Mouse (Mus musculus) myocyte (in vitro differentiated cells): ENCODE data around the gene Gm37240. TPM values are rescaled to one million over a fixed set of nuclear protein-coding genes. Genes with fewer than 3 reads are reported as not detected.

Experiments used
- H3K27me3 ChIP-seq: one replicate; pipeline ENCODE4 v1.6.1; 2011; ENCODE audit not compliant: control insufficient read depth, insufficient read depth, insufficient read length
- H3K36me3 ChIP-seq: one replicate; pipeline ENCODE4 v1.6.1; 2011; ENCODE audit not compliant: control insufficient read depth, insufficient read depth
- H3K4me2 ChIP-seq: one replicate; pipeline ENCODE4 v1.6.1; 2011; ENCODE audit warnings: low read depth, control low read depth
- H3K4me3 ChIP-seq: one replicate; pipeline ENCODE4 v1.5.1; 2011; ENCODE audit warnings: mild to moderate bottlenecking, control low read depth, moderate library complexity
- H3K79me2 ChIP-seq: one replicate; pipeline ENCODE4 v1.6.1; 2011; ENCODE audit not compliant: control insufficient read depth, insufficient read depth
- H3ac ChIP-seq: one replicate; pipeline ENCODE4 v1.6.1; 2011; ENCODE audit not compliant: control insufficient read depth, insufficient read length
- CEBPB ChIP-seq: IDR thresholded peaks from 2 replicates; pipeline ENCODE4 v1.6.1; 2011; ENCODE audit warnings: mild to moderate bottlenecking, moderate library complexity; ENCODE audit not compliant: poor library complexity, insufficient read depth, severe bottlenecking
- E2F4 ChIP-seq: IDR thresholded peaks from one replicate; pipeline ENCODE4 v1.6.1; 2011; ENCODE audit warnings: mild to moderate bottlenecking, control low read depth, moderate library complexity; ENCODE audit not compliant: insufficient read depth
- MAX ChIP-seq: IDR thresholded peaks from one replicate; pipeline ENCODE4 v1.6.1; 2011; ENCODE audit warnings: low read depth, mild to moderate bottlenecking, control low read depth
- MYOD1 ChIP-seq, 3 experiments: IDR thresholded peaks; one replicate each; pipeline ENCODE4 v1.6.1; 2011; ENCODE audit warnings: control low read depth in 2 of 3, low read depth in 2 of 3, mild to moderate bottlenecking in 2 of 3, moderate library complexity in 1 of 3; ENCODE audit not compliant: insufficient read length in 2 of 3, control insufficient read depth in 1 of 3
- MYOG ChIP-seq, 3 experiments: IDR thresholded peaks; one replicate each; pipeline ENCODE4 v1.6.1; 2011; ENCODE audit warnings: control low read depth in 2 of 3, low read depth in 2 of 3, mild to moderate bottlenecking in 2 of 3; ENCODE audit not compliant: insufficient read length in 2 of 3, control insufficient read depth in 1 of 3, insufficient read depth in 1 of 3
- POLR2A ChIP-seq: IDR thresholded peaks from one replicate; pipeline ENCODE4 v1.6.1; 2011; ENCODE audit warnings: low read depth, mild to moderate bottlenecking, control low read depth, moderate library complexity; ENCODE audit not compliant: insufficient read length
- POLR2AphosphoS2 ChIP-seq: IDR thresholded peaks from one replicate; pipeline ENCODE4 v1.6.1; 2011; ENCODE audit warnings: low read depth, control low read depth; ENCODE audit not compliant: insufficient read length
- REST ChIP-seq: IDR thresholded peaks from one replicate; pipeline ENCODE4 v1.6.1; 2011; ENCODE audit warnings: mild to moderate bottlenecking, control low read depth, moderate library complexity; ENCODE audit not compliant: insufficient read depth, insufficient read length
- SRF ChIP-seq: IDR thresholded peaks from one replicate; pipeline ENCODE4 v1.6.1; 2011; ENCODE audit warnings: low read depth; ENCODE audit not compliant: control insufficient read depth, insufficient read length
- TCF12 ChIP-seq: IDR thresholded peaks from one replicate; pipeline ENCODE4 v1.6.1; 2011; ENCODE audit warnings: mild to moderate bottlenecking, control low read depth; ENCODE audit not compliant: poor library complexity, insufficient read depth, severe bottlenecking
- TCF3 ChIP-seq: IDR thresholded peaks from one replicate; pipeline ENCODE4 v1.6.1; 2011; ENCODE audit warnings: low read depth, control low read depth; ENCODE audit not compliant: insufficient read length
- USF1 ChIP-seq: IDR thresholded peaks from one replicate; pipeline ENCODE4 v1.6.1; 2011; ENCODE audit warnings: low read depth, mild to moderate bottlenecking, control low read depth, moderate library complexity
- polyA plus RNA-seq: library from polyadenylated mRNA; unstranded; fragments of >200 nt; fragmentation: generic; extraction: Trizol; gene quantifications from one replicate; pipeline ENCODE4 v1.2.1, GENCODE M21; 2012; ENCODE audit warnings: missing spikeins

The Gm37240 gene
- polyA plus RNA-seq, 1 experiment, result 8.7 TPM

- peak overlapping the region; percentile 52 for H3K4me2 ChIP-seq
- no peaks in the 10 kb centered on the region for H3K36me3 ChIP-seq
- H3K27me3 ChIP-seq, result no peaks in the 10 kb centered on the region
- H3K79me2 ChIP-seq, result no peaks in the 10 kb centered on the region
- no peak overlapping the region for H3ac ChIP-seq
- H3K4me3 ChIP-seq, result no peak overlapping the region
- TF ChIP-seq MYOD1 (IDR thresholded peaks at IDR 0.05; ENCODE audit: control insufficient read depth in 1 of 3, insufficient read length in 2 of 3, low read depth in 2 of 3), result no peak
- TF ChIP-seq POLR2A, result no peak
- no peak for TF ChIP-seq TCF3
- no peak for TF ChIP-seq USF1
- no peak for TF ChIP-seq TCF12
These were observed 592.1 kb downstream of the Gm37240 start for GRCm38 (mm10) chr3:85295229-85295628.

GRCm38 (mm10) chr3:85287627-85288026 lies 599.7 kb downstream of the Gm37240 start:
- Histone ChIP-seq H3K79me2 (no peaks in the 10 kb centered on the region), H3K4me3 (no peak overlapping the region), H3ac (no peak overlapping the region), H3K36me3 (no peaks in the 10 kb centered on the region), H3K4me2 (no peak overlapping the region), H3K27me3 (no peaks in the 10 kb centered on the region)
- TF ChIP-seq TCF3, result no peak
- no peak for TF ChIP-seq MYOG (IDR thresholded peaks at IDR 0.05; ENCODE audit: control insufficient read depth in 1 of 3, insufficient read depth in 1 of 3, insufficient read length in 2 of 3, low read depth in 2 of 3)
- no peak for TF ChIP-seq POLR2A
- no peak for TF ChIP-seq E2F4

GRCm38 (mm10) chr3:85284483-85284882 lies 602.8 kb downstream of the Gm37240 start:
- Histone ChIP-seq H3K36me3 (no peaks in the 10 kb centered on the region), H3K79me2 (no peaks in the 10 kb centered on the region), H3K4me2 (no peak overlapping the region), H3K27me3 (no peaks in the 10 kb centered on the region), H3K4me3 (no peak overlapping the region), H3ac (no peak overlapping the region)
- TF ChIP-seq E2F4 (no peak), MYOG (IDR thresholded peaks at IDR 0.05; ENCODE audit: control insufficient read depth in 1 of 3, insufficient read depth in 1 of 3, insufficient read length in 2 of 3, low read depth in 2 of 3) (no peak), CEBPB (no peak), MAX (no peak), MYOD1 (IDR thresholded peaks at IDR 0.05; ENCODE audit: control insufficient read depth in 1 of 3, insufficient read length in 2 of 3, low read depth in 2 of 3) (no peak), TCF12 (no peak), TCF3 (no peak), REST (no peak), USF1 (no peak), POLR2AphosphoS2 (no peak)

- Histone ChIP-seq H3K36me3 (no peaks in the 10 kb centered on the region), H3ac (no peak overlapping the region)
These were observed 604.5 kb downstream of the Gm37240 start for GRCm38 (mm10) chr3:85282816-85283215.

GRCm38 (mm10) chr3:85275075-85275474 lies 612.2 kb downstream of the Gm37240 start:
- H3K36me3 ChIP-seq, result no peaks in the 10 kb centered on the region
- TF ChIP-seq MYOG (IDR thresholded peaks at IDR 0.05; ENCODE audit: control insufficient read depth in 1 of 3, insufficient read depth in 1 of 3, insufficient read length in 2 of 3, low read depth in 2 of 3), result peak in 2 of 3 experiments; percentile 14 to 75
- no peak for TF ChIP-seq E2F4
- peak in 1 of 3 experiments; percentile 80 for TF ChIP-seq MYOD1 (IDR thresholded peaks at IDR 0.05; ENCODE audit: control insufficient read depth in 1 of 3, insufficient read length in 2 of 3, low read depth in 2 of 3)
- no peaks in the 10 kb centered on the region for H3K27me3 ChIP-seq
- H3K4me3 ChIP-seq, result no peak overlapping the region
- no peaks in the 10 kb centered on the region for H3K79me2 ChIP-seq
- no peak overlapping the region for H3ac ChIP-seq
- no peak overlapping the region for H3K4me2 ChIP-seq

More at GRCm38 (mm10) chr3:85282816-85283215, 604.5 kb downstream of the Gm37240 start:
- Histone ChIP-seq H3K79me2 (no peaks in the 10 kb centered on the region), H3K4me3 (no peak overlapping the region), H3K4me2 (no peak overlapping the region), H3K27me3 (no peaks in the 10 kb centered on the region)
- no peak for TF ChIP-seq E2F4
- no peak for TF ChIP-seq SRF
- no peak for TF ChIP-seq REST
- TF ChIP-seq POLR2A, result no peak
- no peak for TF ChIP-seq TCF3
- TF ChIP-seq MYOG (IDR thresholded peaks at IDR 0.05; ENCODE audit: control insufficient read depth in 1 of 3, insufficient read depth in 1 of 3, insufficient read length in 2 of 3, low read depth in 2 of 3), result no peak
- TF ChIP-seq MYOD1 (IDR thresholded peaks at IDR 0.05; ENCODE audit: control insufficient read depth in 1 of 3, insufficient read length in 2 of 3, low read depth in 2 of 3), result no peak
- no peak for TF ChIP-seq TCF12
- TF ChIP-seq CEBPB, result no peak
- no peak for TF ChIP-seq MAX
- TF ChIP-seq POLR2AphosphoS2, result no peak
- no peak for TF ChIP-seq USF1
